ENCODE assay signal across 25 mouse cellular contexts in the genomic region with DNA sequence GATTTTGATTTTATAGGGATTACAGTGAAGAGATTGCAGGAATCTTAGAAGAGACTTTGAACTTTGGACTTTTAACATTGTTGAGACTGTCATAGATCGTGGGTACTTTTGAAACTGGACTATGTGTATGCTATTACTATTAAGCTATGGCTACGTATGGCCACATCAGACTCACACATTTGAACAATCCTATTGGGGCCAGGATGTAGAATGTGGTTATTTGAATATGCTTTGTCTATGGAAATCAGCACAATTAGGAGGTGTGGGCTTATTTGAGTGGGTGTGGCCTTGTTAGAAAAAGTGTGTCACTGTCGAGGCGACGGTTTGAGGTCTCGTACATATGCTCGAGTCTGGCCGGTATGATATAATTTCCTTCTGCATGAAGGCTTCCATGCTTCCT.
A peak's percentile ranks its signal among the peaks of the same experiment; 100 is the strongest.
DNase-seq lines count a peak whose midpoint lies in the region; ATAC-seq lines count a peak whose summit lies in the region.
"Had no signal": no experiment of that assay in that cellular context is flagged by ENCODE, and none has a peak within 500 bp of the region (broad histone marks: within the 10 kb centered on the region; RNA-seq: fewer than 3 reads in every experiment).

No protein-coding gene starts in this region.

- no peak for DNase-seq in midbrain, embryonic 10.5 days (ENCODE audit: low spot score)
- no peak for DNase-seq in heart, embryonic 10.5 days (ENCODE audit: low spot score)
- DNase-seq: adrenal gland, adult 2 months; adrenal gland, postnatal 14 days; cerebellum, adult 11-12 months; cerebellum, adult 8-10 months; cerebellum, postnatal 36 days; embryo, embryonic 11 days; gastrocnemius, adult 2 months; gastrocnemius, postnatal 14 days; heart, postnatal 10 days; heart, postnatal 36 days had no signal

- no peak overlapping the region for H3K9ac ChIP-seq in midbrain, embryonic 12.5 days (replicated peaks)
- no peak overlapping the region for H3K9ac ChIP-seq in forebrain, embryonic 13.5 days
- no peak overlapping the region for H3K9ac ChIP-seq in forebrain, embryonic 15.5 days (replicated peaks)
- H3K9ac ChIP-seq: embryonic facial prominence, embryonic 13.5 days; heart, embryonic 12.5 days; heart, embryonic 15.5 days; hindbrain, embryonic 13.5 days; intestine, embryonic 15.5 days had no signal

- H3K27ac ChIP-seq in midbrain, embryonic 12.5 days (replicated peaks): no peak overlapping the region
- no peak overlapping the region for H3K27ac ChIP-seq in midbrain, embryonic 10.5 days (replicated peaks)
- H3K27ac ChIP-seq in forebrain, embryonic 13.5 days: no peak overlapping the region
- H3K27ac ChIP-seq in forebrain, embryonic 15.5 days (replicated peaks): no peak overlapping the region
- H3K27ac ChIP-seq in heart, embryonic 10.5 days: no peak overlapping the region
- H3K27ac ChIP-seq: embryonic facial prominence, embryonic 10.5 days; embryonic facial prominence, embryonic 13.5 days; gastrocnemius, adult 2 months; heart, embryonic 15.5 days; hindbrain, embryonic 10.5 days; hindbrain, embryonic 13.5 days; intestine, embryonic 15.5 days had no signal

- H3K4me1 ChIP-seq in midbrain, embryonic 12.5 days: no peaks in the 10 kb centered on the region
- no peaks in the 10 kb centered on the region for H3K4me1 ChIP-seq in midbrain, embryonic 10.5 days
- H3K4me1 ChIP-seq in forebrain, embryonic 13.5 days: no peaks in the 10 kb centered on the region
- H3K4me1 ChIP-seq in forebrain, embryonic 15.5 days: 0 out of 2 replicates have a peak, but pooled peaks cover 2% of the 10 kb centered on the region
- H3K4me1 ChIP-seq in heart, embryonic 10.5 days: no peaks in the 10 kb centered on the region
- H3K4me1 ChIP-seq: embryonic facial prominence, embryonic 10.5 days; embryonic facial prominence, embryonic 13.5 days; heart, embryonic 12.5 days; heart, embryonic 15.5 days; hindbrain, embryonic 10.5 days; hindbrain, embryonic 13.5 days; intestine, embryonic 15.5 days had no signal

- 0 out of 2 replicates have a peak, but pooled peaks have one; percentile 19 for ATAC-seq in midbrain, embryonic 12.5 days (ENCODE audit: low FRiP score, low read depth)
- peak; percentile 53; the same call in 1 of the 2 replicates for ATAC-seq in forebrain, embryonic 13.5 days
- ATAC-seq in forebrain, embryonic 15.5 days (replicated peaks): peak; percentile 35; the same call in 1 of the 2 replicates
- no peak for ATAC-seq in megakaryocyte, adult 5-6 weeks (ENCODE audit: poor library complexity, severe bottlenecking)
- ATAC-seq: CD4-positive, CD25-positive, alpha-beta regulatory T cell, adult 4 months; intestine, embryonic 15.5 days had no signal

- no peaks in the 10 kb centered on the region for H3K36me3 ChIP-seq in midbrain, embryonic 12.5 days
- H3K36me3 ChIP-seq in midbrain, embryonic 10.5 days: no peaks in the 10 kb centered on the region
- no peaks in the 10 kb centered on the region for H3K36me3 ChIP-seq in forebrain, embryonic 13.5 days (ENCODE audit: poor library complexity, severe bottlenecking)
- no peaks in the 10 kb centered on the region for H3K36me3 ChIP-seq in forebrain, embryonic 15.5 days
- no peaks in the 10 kb centered on the region for H3K36me3 ChIP-seq in heart, embryonic 10.5 days
- H3K36me3 ChIP-seq: embryonic facial prominence, embryonic 10.5 days; embryonic facial prominence, embryonic 13.5 days; heart, embryonic 12.5 days; heart, embryonic 15.5 days; hindbrain, embryonic 10.5 days; hindbrain, embryonic 13.5 days; intestine, embryonic 15.5 days had no signal

- no peak overlapping the region for H3K4me3 ChIP-seq in midbrain, embryonic 12.5 days
- no peak overlapping the region for H3K4me3 ChIP-seq in midbrain, embryonic 10.5 days
- H3K4me3 ChIP-seq in forebrain, embryonic 13.5 days: no peak overlapping the region
- no peak overlapping the region for H3K4me3 ChIP-seq in forebrain, embryonic 15.5 days
- H3K4me3 ChIP-seq in heart, embryonic 10.5 days: no peak overlapping the region
- H3K4me3 ChIP-seq: embryonic facial prominence, embryonic 10.5 days; embryonic facial prominence, embryonic 13.5 days; erythroblast, embryonic 14.5 days; gastrocnemius, adult 2 months; heart, embryonic 12.5 days; heart, embryonic 15.5 days; hindbrain, embryonic 10.5 days; hindbrain, embryonic 13.5 days; intestine, embryonic 15.5 days had no signal

- WGBS in midbrain, embryonic 12.5 days: 95% methylated on average over 8 of the region's 8 CpGs
- 94% methylated on average over 8 of the region's 8 CpGs for WGBS in midbrain, embryonic 10.5 days
- 87% methylated on average over 8 of the region's 8 CpGs for WGBS in forebrain, embryonic 13.5 days
- 72% methylated on average over 8 of the region's 8 CpGs for WGBS in forebrain, embryonic 15.5 days
- WGBS in heart, embryonic 10.5 days: 92% methylated on average over 8 of the region's 8 CpGs

- no peaks in the 10 kb centered on the region for H3K27me3 ChIP-seq in midbrain, embryonic 12.5 days
- H3K27me3 ChIP-seq in midbrain, embryonic 10.5 days (ENCODE audit: low read depth, poor library complexity, severe bottlenecking): no peaks in the 10 kb centered on the region
- H3K27me3 ChIP-seq in forebrain, embryonic 13.5 days: no peaks in the 10 kb centered on the region
- no peaks in the 10 kb centered on the region for H3K27me3 ChIP-seq in forebrain, embryonic 15.5 days
- H3K27me3 ChIP-seq in heart, embryonic 10.5 days (ENCODE audit: insufficient read depth, poor library complexity, severe bottlenecking): no peaks in the 10 kb centered on the region
- H3K27me3 ChIP-seq: embryonic facial prominence, embryonic 13.5 days; heart, embryonic 12.5 days; heart, embryonic 15.5 days; hindbrain, embryonic 13.5 days; intestine, embryonic 15.5 days had no signal

- H3K9me3 ChIP-seq in midbrain, embryonic 12.5 days: no peaks in the 10 kb centered on the region
- no peaks in the 10 kb centered on the region for H3K9me3 ChIP-seq in midbrain, embryonic 10.5 days (replicated peaks)
- no peaks in the 10 kb centered on the region for H3K9me3 ChIP-seq in forebrain, embryonic 13.5 days (replicated peaks)
- no peaks in the 10 kb centered on the region for H3K9me3 ChIP-seq in forebrain, embryonic 15.5 days
- no peaks in the 10 kb centered on the region for H3K9me3 ChIP-seq in heart, embryonic 10.5 days
- H3K9me3 ChIP-seq: embryonic facial prominence, embryonic 10.5 days; embryonic facial prominence, embryonic 13.5 days; heart, embryonic 12.5 days; heart, embryonic 15.5 days; hindbrain, embryonic 10.5 days; hindbrain, embryonic 13.5 days; intestine, embryonic 15.5 days had no signal

- no peak overlapping the region for H3K4me2 ChIP-seq in midbrain, embryonic 12.5 days (replicated peaks)
- H3K4me2 ChIP-seq in forebrain, embryonic 13.5 days: no peak overlapping the region
- H3K4me2 ChIP-seq in forebrain, embryonic 15.5 days (replicated peaks): no peak overlapping the region
- H3K4me2 ChIP-seq: embryonic facial prominence, embryonic 13.5 days; heart, embryonic 12.5 days; heart, embryonic 15.5 days; hindbrain, embryonic 13.5 days; intestine, embryonic 15.5 days had no signal
